Mouse (Mus musculus): ENCODE measurements around the gene Sos2. TPM values are rescaled to one million over a fixed set of nuclear protein-coding genes. Genes with fewer than 3 reads are reported as not detected.

Sos2 gene
- 23.8 to 29.9 TPM (median 28.6 TPM) in 4 replicates for total RNA-seq (2023; ENCODE audit: inconsistent age)

DNA sequence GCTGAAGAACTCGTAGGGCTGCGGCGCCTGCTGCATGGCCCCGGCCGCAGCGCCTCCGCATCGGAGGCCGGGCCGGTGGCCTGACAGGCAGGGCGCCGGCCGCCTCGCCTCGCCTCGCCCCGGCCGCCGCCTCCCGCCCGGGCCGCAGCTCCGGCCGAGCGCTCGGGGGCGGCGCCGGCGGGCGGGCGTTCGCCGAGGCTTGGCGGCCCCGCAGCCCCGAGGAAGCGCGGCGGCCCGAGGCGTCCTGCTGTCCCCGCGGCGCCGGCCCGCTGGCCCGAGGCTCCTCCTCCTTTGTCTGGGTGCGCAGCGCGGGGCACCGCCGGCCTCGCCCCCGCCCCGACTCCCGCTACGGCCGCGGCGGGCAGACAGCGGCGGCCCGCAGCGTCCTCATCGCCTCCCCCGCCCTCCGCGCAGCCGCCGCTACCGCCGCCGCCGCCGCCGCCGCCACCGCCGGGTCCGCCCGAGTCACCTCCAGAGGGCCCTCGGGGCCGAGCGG is at the start of gene Sos2:
TSS of gene Sos2 (minus strand) at position 287 of the 496 bp plus-strand sequence.

DNA sequence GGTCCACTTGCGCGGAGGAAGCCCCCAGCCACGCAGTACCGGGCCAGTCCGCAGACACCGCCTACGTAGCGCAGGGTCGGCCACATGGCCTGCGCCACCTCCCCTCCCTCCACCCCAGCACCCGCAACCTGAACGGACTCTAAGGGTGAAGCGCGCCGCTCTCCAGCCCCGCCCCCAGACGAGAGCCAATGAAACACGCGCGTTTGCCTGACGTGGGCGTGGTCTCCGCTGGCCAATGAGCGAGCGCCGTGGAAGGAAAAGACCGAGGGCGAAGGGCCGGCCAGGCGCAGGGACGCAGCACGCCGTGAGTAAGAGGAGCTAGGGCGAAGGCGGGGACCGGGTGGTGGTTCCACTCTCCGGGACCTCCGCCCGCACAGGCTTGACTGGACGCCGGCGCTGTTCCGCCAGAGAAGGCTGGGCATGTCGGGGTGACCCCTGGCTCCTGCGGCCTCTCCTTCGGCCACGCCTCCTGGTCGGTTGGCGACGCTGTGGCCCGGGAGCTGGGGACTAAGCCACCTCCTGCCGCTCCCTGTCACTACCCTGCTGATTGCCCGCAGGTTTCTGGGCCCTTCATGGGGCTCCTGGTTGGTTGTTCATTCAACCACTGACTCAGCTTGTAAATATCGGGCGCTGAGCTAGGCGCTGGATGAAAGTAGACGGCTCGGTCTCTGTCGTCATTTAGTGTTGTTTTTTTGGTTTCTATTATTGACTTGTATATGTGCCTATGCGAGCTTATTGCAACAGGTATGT is 43.2 kb upstream of the Sos2 start, which contains the start of the genes L2hgdh and Atp5s:
TSS of gene L2hgdh (minus strand) at position 163 of the 750 bp plus-strand sequence.
TSS of gene Atp5s (plus strand) at position 240 of the 750 bp plus-strand sequence.

GRCm38 (mm10) chr12:69582613-69583269 is 98.9 kb downstream of the Sos2 start, which contains the start of gene Vcpkmt:
TSS of gene Vcpkmt (minus strand) at chr12:69583028.

Other genes starting within 250 kb of the Sos2 start
- 13.1 to 18.3 TPM (median 16.2 TPM) in 4 replicates for gene Vcpkmt, start 98.8 kb downstream of the Sos2 start, total RNA-seq (2023; ENCODE audit: inconsistent age)
- 6.4 to 12.0 TPM (median 9.0 TPM) in 4 replicates for gene L2hgdh, start 43.0 kb upstream of the Sos2 start, total RNA-seq (2023; ENCODE audit: inconsistent age)
- gene Atp5s, start 43.1 kb upstream of the Sos2 start, total RNA-seq (2023; ENCODE audit: inconsistent age) = 6.7 to 10.4 TPM (median 10.0 TPM) in 4 replicates
- gene Cdkl1, start 109.4 kb upstream of the Sos2 start, total RNA-seq (2023; ENCODE audit: inconsistent age) = 11.0 to 15.4 TPM (median 13.5 TPM) in 4 replicates
- gene Atl1, start 210.8 kb upstream of the Sos2 start, total RNA-seq (2023; ENCODE audit: inconsistent age) = 2.0 to 4.0 TPM (median 3.5 TPM) in 4 replicates
- gene Map4k5, start 211.3 kb upstream of the Sos2 start, total RNA-seq (2023; ENCODE audit: inconsistent age) = 54.0 to 66.1 TPM (median 58.5 TPM) in 4 replicates

Data from B cell, adult (primary cell).